Mouse (Mus musculus): ENCODE measurements around the gene Rnpepl1. TPM values are rescaled to one million over a fixed set of nuclear protein-coding genes. Genes with fewer than 3 reads are reported as not detected.

Rnpepl1 gene
- total and polyA plus RNA-seq, 2 experiments from 2014 or later = 28.0 to 39.3 TPM

DNA sequence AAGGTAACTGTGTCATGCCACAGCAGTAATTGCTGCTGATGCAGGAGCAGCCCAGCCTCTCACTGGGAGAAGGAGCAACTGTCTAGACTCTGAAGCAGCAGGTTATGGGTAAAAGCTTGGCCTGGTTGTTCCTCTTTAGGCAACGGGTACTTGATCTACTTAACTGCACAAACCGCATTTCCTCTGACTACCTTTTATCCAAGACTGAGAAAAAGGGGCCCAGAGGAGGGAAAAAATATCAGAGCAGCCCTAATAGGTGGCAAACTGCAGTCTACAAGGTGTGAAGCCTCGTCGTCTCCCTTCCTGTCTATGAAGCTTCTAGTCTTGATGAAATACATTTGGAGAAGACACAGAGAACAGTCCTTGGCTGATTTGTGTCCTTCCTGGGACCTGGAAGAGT is 23.0 kb downstream of the Rnpepl1 start:
- Histone ChIP-seq H3K9ac (replicated peaks; ENCODE audit: low read length, poor library complexity, severe bottlenecking) (peak overlapping the region; percentile 90), H3K27ac (ENCODE audit: low read depth, low read length) (peak overlapping the region; percentile 96), H3K4me1 (ENCODE audit: insufficient read depth, low read length) (peaks cover 16% of the 10 kb centered on the region), H3K4me3 (ENCODE audit: low read depth, low read length) (peak overlapping the region; percentile 86), H3K9me3 (ENCODE audit: low read length) (no peaks in the 10 kb centered on the region), H3K27me3 (ENCODE audit: insufficient read depth, low read length) (no peaks in the 10 kb centered on the region), H3K36me3 (ENCODE audit: insufficient read depth, low read length) (peaks cover 11% of the 10 kb centered on the region; the same call in 1 of the 2 replicates), H3K4me2 (ENCODE audit: low read depth, low read length, poor library complexity, severe bottlenecking) (peak overlapping the region; percentile 82)
- TF ChIP-seq CTCF (IDR thresholded peaks at IDR 0.05) = no peak
- DNase-seq (ENCODE audit: low spot score) = no peak
- 81% methylated on average over 4 of the region's 4 CpGs for WGBS
- no peak for ATAC-seq (ENCODE audit: low FRiP score)

DNA sequence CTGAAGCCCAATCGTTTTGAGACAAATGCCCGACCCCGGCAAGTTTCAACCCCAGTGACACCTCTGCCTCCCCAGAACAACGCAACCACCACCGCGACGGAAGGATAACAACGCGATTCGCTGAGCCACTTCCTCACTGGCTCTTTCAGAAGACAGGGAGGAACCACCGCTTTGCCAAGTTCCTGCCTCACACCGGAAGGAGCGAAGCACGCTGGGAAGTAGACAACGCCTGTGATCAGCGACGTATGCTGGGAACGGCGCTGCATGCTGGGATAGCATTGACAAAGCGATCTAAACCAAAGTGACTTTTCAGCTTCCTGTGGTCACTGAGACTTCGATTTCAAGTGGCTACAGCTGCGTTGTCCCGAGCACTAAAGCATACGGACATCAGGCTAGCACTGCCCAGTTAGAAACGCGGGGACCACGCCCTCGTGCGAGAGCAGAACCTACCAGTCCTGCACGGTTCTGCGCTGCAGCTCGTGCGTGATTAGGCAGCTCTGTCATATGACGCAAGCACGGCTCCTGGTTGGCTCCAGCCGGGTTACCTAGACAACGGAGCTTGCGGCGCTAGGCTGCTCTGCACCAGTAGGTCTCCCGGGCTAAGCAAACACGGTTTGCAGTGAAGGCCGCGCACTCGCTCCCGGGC is 23.7 kb downstream of the Rnpepl1 start, which contains the start of gene Capn10:
Capn10 (plus strand) TSS at position 195 of the 646 bp plus-strand sequence.
- H3K36me3 ChIP-seq (ENCODE audit: insufficient read depth, low read length) = peaks cover 15% of the 10 kb centered on the region
- peaks cover 16% of the 10 kb centered on the region for H3K4me1 ChIP-seq (ENCODE audit: insufficient read depth, low read length)
- H3K27ac ChIP-seq (ENCODE audit: low read depth, low read length) = peak within 1 kb of the TSS; percentile 96
- H3K27me3 ChIP-seq (ENCODE audit: insufficient read depth, low read length) = no peaks in the 10 kb centered on the region
- H3K9ac ChIP-seq (replicated peaks; ENCODE audit: low read length, poor library complexity, severe bottlenecking) = peak within 1 kb of the TSS; percentile 90
- H3K4me3 ChIP-seq (ENCODE audit: low read depth, low read length) = peak within 1 kb of the TSS; percentile 86
- under 1% methylated on average over 45 of the region's 45 CpGs for WGBS
- H3K9me3 ChIP-seq (ENCODE audit: low read length) = no peaks in the 10 kb centered on the region
- peak; percentile 99 for ATAC-seq (ENCODE audit: low FRiP score)
- peak within 1 kb of the TSS; percentile 82 for H3K4me2 ChIP-seq (ENCODE audit: low read depth, low read length, poor library complexity, severe bottlenecking)
- peak; percentile 20 for TF ChIP-seq CTCF (IDR thresholded peaks at IDR 0.05)
- peak; percentile 99 for DNase-seq (ENCODE audit: low spot score)

DNA sequence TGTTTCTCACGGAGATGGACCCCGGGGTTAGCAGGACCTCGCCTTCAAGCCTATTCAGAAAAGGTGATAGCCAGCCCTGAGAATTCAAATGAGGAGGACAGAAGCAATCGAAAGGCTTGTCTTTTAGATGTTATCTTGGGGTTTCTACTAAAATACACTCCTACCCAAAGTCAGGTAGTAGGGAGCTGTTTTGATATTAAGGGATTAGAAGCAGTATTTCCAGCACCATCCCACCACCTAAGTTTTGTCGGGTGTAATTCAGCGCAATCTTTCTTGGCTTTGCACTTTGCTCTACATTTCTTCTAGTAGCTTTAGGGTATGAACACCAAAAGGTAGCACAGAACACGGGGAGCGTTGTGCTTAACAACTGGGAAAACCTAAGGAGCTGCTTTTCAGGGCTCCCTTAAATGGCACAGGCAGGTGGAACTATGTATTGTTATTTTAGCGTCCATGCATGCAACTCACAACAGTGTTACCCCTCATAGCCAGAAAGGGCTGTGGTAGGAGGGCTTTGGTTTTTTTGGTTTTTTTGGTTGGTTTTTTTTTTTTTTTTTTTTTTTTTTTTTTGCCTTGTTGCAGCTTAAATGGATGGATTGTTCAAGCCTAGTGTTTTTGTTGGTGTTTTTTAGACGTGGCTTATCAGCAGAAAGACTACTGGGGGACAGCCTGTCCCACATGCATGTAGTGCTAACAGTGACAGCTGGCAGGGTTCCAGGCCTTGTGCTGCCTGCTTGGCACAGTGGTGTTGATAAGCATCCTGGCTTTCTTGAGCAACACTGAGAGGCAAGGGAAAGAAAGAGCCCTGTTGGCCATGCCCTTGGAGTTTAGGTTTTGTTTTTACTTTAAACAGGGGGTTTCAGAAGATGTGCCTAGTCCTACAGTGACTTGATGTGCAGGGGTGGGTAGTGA is 24.7 kb downstream of the Rnpepl1 start:
- 10% methylated on average over 10 of the region's 10 CpGs for WGBS

DNA sequence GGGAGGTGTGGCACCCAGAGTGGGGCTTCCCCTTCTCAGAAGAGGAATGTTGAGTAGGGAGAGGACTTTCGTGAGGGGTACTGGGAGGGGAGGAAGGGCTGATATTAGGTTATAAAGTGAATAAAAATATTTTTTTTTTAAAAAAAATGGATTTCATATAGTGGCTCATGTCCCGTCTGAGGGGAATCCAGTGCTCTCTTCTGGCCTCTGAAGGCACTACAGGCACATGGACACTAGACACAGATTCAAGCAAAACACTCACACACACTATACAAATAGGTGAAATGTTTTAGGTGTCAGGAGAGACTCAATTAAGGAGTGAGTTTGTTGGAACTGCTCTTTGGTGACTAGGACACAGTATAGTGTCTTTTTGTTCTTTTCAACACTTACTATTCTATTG is 25.4 kb downstream of the Rnpepl1 start:
- Histone ChIP-seq H3K9me3 (ENCODE audit: low read length) (no peaks in the 10 kb centered on the region), H3K4me2 (ENCODE audit: low read depth, low read length, poor library complexity, severe bottlenecking) (peak overlapping the region; percentile 82), H3K36me3 (ENCODE audit: insufficient read depth, low read length) (peaks cover 29% of the 10 kb centered on the region), H3K4me1 (ENCODE audit: insufficient read depth, low read length) (peaks cover 16% of the 10 kb centered on the region), H3K27ac (ENCODE audit: low read depth, low read length) (no peak overlapping the region), H3K9ac (replicated peaks; ENCODE audit: low read length, poor library complexity, severe bottlenecking) (peak overlapping the region; percentile 90), H3K4me3 (ENCODE audit: low read depth, low read length) (peak overlapping the region; percentile 86), H3K27me3 (ENCODE audit: insufficient read depth, low read length) (no peaks in the 10 kb centered on the region)
- peak; percentile 51 for TF ChIP-seq CTCF (IDR thresholded peaks at IDR 0.05)
- no peak for DNase-seq (ENCODE audit: low spot score)
- ATAC-seq (ENCODE audit: low FRiP score) = no peak
- WGBS = 37% methylated on average over 2 of the region's 2 CpGs

More for the DNA sequence above, 24.7 kb downstream of the Rnpepl1 start:
- H3K4me1 ChIP-seq (ENCODE audit: insufficient read depth, low read length) = peaks cover 16% of the 10 kb centered on the region
- H3K4me2 ChIP-seq (ENCODE audit: low read depth, low read length, poor library complexity, severe bottlenecking) = peak overlapping the region; percentile 82
- H3K27me3 ChIP-seq (ENCODE audit: insufficient read depth, low read length) = no peaks in the 10 kb centered on the region
- peak overlapping the region; percentile 96 for H3K27ac ChIP-seq (ENCODE audit: low read depth, low read length)
- H3K9me3 ChIP-seq (ENCODE audit: low read length) = no peaks in the 10 kb centered on the region
- H3K36me3 ChIP-seq (ENCODE audit: insufficient read depth, low read length) = peaks cover 25% of the 10 kb centered on the region
- ATAC-seq (ENCODE audit: low FRiP score) (no peak), DNase-seq (ENCODE audit: low spot score) (peak; percentile 65)
- no peak for TF ChIP-seq CTCF (IDR thresholded peaks at IDR 0.05)
- peak overlapping the region; percentile 86 for H3K4me3 ChIP-seq (ENCODE audit: low read depth, low read length)
- peak overlapping the region; percentile 90 for H3K9ac ChIP-seq (replicated peaks; ENCODE audit: low read length, poor library complexity, severe bottlenecking)

DNA sequence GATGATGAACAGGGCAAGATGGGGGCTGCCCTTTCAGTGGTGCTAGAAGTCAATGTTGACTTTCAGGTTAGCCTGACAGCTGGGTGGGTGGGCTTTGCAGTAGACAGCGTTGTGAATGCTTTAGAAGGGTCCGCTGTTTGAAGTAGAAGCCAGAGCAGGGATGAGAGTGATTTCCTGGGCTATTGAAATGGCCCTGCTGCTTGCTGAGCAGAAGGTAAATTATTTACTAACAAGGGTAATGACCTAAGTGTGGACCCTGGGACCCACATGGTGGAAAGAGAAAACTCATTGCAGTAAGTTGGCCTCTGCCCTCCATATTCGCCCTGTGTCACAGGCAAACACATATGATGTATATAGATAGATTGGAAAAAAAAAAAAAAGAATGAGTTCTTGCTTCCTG is 25.9 kb downstream of the Rnpepl1 start:
- TF ChIP-seq CTCF (IDR thresholded peaks at IDR 0.05) = no peak

More for the DNA sequence above, 25.9 kb downstream of the Rnpepl1 start:
- no peak for DNase-seq (ENCODE audit: low spot score)
- Histone ChIP-seq H3K4me1 (ENCODE audit: insufficient read depth, low read length) (peaks cover 16% of the 10 kb centered on the region), H3K27me3 (ENCODE audit: insufficient read depth, low read length) (no peaks in the 10 kb centered on the region), H3K4me2 (ENCODE audit: low read depth, low read length, poor library complexity, severe bottlenecking) (peak overlapping the region; percentile 82), H3K27ac (ENCODE audit: low read depth, low read length) (no peak overlapping the region), H3K4me3 (ENCODE audit: low read depth, low read length) (no peak overlapping the region; the same call in 1 of the 2 replicates), H3K9me3 (ENCODE audit: low read length) (no peaks in the 10 kb centered on the region), H3K9ac (replicated peaks; ENCODE audit: low read length, poor library complexity, severe bottlenecking) (0 out of 2 replicates have a peak overlapping the region, but pooled peaks have one; percentile 8), H3K36me3 (ENCODE audit: insufficient read depth, low read length) (peaks cover 31% of the 10 kb centered on the region)
- WGBS = 78% methylated on average over 3 of the region's 3 CpGs
- no peak for ATAC-seq (ENCODE audit: low FRiP score)

All from midbrain, postnatal 0 days (tissue).